Mouse (Mus musculus) midbrain, embryonic 14.5 days (tissue): ENCODE measurements around the gene Fgf12. TPM values are rescaled to one million over a fixed set of nuclear protein-coding genes. Genes with fewer than 3 reads are reported as not detected.

Source experiments
- ATAC-seq: fragments of 200-750 bp; cut with Nextera tagmentation; 2 replicates; pipeline ENCODE4 v1.8.0; 2017; ENCODE audit warnings: moderate number of reproducible peaks, moderate library complexity; ENCODE audit not compliant: low FRiP score, low TSS enrichment
- DNase-seq: peaks from one replicate; pipeline ENCODE4 v3.0.0-alpha.2; 2015
- H3K27ac ChIP-seq: fragments of 300-500 bp; sonication (generic); replicated peaks from 2 replicates; pipeline ENCODE4 v1.5.1; 2014; ENCODE audit warnings: mild to moderate bottlenecking, low read depth, low read length, moderate library complexity
- H3K27me3 ChIP-seq: fragments of 300-500 bp; sonication (generic); 2 replicates; pipeline ENCODE4 v1.6.1; 2014; ENCODE audit warnings: low read length, control low read depth, mixed read lengths; ENCODE audit not compliant: control insufficient read depth, insufficient read depth
- H3K36me3 ChIP-seq: fragments of 300-500 bp; sonication (generic); 2 replicates; pipeline ENCODE4 v1.6.1; 2014; ENCODE audit warnings: low read length, control low read depth; ENCODE audit not compliant: control insufficient read depth, insufficient read depth
- H3K4me1 ChIP-seq: fragments of 300-500 bp; sonication (generic); 2 replicates; pipeline ENCODE4 v1.6.1; 2014; ENCODE audit warnings: mild to moderate bottlenecking, antibody characterized with exemption, low read length, control low read depth; ENCODE audit not compliant: control insufficient read depth, insufficient read depth
- H3K4me2 ChIP-seq: fragments of 300-500 bp; sonication (generic); 2 replicates; pipeline ENCODE4 v1.6.1; 2014; ENCODE audit warnings: mild to moderate bottlenecking, low read length, moderate library complexity
- H3K4me3 ChIP-seq: fragments of 300-500 bp; sonication (generic); replicated peaks from 2 replicates; pipeline ENCODE4 v1.5.1; 2014; ENCODE audit warnings: low read depth, low read length
- H3K9ac ChIP-seq: fragments of 300-500 bp; sonication (generic); replicated peaks from 2 replicates; pipeline ENCODE4 v1.6.1; 2014; ENCODE audit warnings: mild to moderate bottlenecking, low read length, moderate library complexity
- H3K9me3 ChIP-seq: fragments of 300-500 bp; sonication (generic); 2 replicates; pipeline ENCODE4 v1.6.1; 2016; ENCODE audit warnings: low read length, control low read depth, mixed read lengths; ENCODE audit not compliant: control insufficient read depth
- WGBS: fragments of 180-500 bp; shearing (Covaris S2); extraction: QIAGEN DNeasy Blood & Tissue Kit; methylation state at CpG from one replicate; pipeline ENCODE4 v1.1.7; 2014; 5-methylcytosine and 5-hydroxymethylcytosine counted together
- microRNA counts: library from miRNA; unstranded; fragments of <30 nt; microRNA quantifications from one replicate; lab custom pipeline; 2016
- microRNA-seq: library from miRNA; unstranded; fragments of <30 nt; microRNA quantifications from one replicate; pipeline ENCODE4, GENCODE M21; 2016
- polyA plus RNA-seq: library from polyadenylated mRNA; unstranded; fragments of >200 nt; fragmentation: Nextera tagmentation; extraction: Ambion mirVana; gene quantifications from 2 replicates; pipeline ENCODE4 v1.2.1, GENCODE M21; 2014

The Fgf12 gene
- polyA plus RNA-seq, 1 experiment from 2014 or later: 32.1 TPM

DNA sequence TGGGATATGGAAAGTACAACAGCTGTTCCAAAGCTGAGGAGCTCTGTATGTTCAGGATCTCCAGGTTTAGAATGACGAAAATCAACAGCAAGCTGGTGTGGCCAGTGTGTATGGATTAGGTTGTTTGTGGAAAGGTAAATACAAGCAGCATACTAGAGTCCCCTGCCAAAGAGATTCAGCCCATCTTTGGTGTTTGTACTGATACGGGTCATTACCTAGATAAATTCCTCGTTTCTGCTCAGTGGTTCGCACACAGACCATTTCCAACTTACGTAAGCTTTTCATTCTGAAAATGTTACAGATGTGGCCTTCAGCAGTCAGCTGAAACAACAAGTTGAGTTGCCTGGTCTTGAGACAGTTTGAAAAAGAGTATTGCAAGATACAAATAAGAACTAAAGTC lies 536.9 kb downstream of the Fgf12 start:
- no peaks in the 10 kb centered on the region for H3K4me1 ChIP-seq
- ATAC-seq (no peak), DNase-seq (no peak)
- H3K9me3 ChIP-seq: no peaks in the 10 kb centered on the region
- no peak overlapping the region for H3K4me3 ChIP-seq
- WGBS: 86% methylated on average over 5 of the region's 5 CpGs
- no peak overlapping the region for H3K9ac ChIP-seq
- no peaks in the 10 kb centered on the region for H3K36me3 ChIP-seq
- H3K27me3 ChIP-seq: no peaks in the 10 kb centered on the region
- H3K4me2 ChIP-seq: no peak overlapping the region
- no peak overlapping the region for H3K27ac ChIP-seq

DNA sequence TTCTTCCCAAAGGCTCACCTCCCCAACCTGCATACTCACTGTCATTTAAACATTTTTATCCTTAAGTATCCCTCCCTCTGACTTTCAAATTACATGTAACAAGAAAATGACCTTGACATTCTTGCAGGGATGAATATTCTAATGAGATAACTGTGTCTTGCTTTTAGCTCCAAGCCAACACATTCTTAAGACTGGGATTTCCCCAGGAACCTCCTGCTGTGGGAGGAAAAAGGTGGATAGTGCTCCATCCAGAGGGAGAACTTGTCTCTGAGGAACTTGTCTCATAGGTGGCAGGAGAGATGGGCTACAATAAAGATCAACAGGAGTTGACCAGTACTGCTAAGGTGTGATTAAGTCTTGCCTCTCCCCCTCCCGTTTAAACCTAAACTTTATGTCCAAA lies 540.5 kb downstream of the Fgf12 start:
- Histone ChIP-seq H3K4me2 (no peak overlapping the region), H3K9me3 (no peaks in the 10 kb centered on the region), H3K4me1 (no peaks in the 10 kb centered on the region), H3K4me3 (no peak overlapping the region), H3K27ac (no peak overlapping the region), H3K36me3 (no peaks in the 10 kb centered on the region), H3K27me3 (no peaks in the 10 kb centered on the region), H3K9ac (no peak overlapping the region)
- ATAC-seq (no peak), DNase-seq (no peak)
- WGBS: 74% methylated on average over 1 of the region's 1 CpGs

DNA sequence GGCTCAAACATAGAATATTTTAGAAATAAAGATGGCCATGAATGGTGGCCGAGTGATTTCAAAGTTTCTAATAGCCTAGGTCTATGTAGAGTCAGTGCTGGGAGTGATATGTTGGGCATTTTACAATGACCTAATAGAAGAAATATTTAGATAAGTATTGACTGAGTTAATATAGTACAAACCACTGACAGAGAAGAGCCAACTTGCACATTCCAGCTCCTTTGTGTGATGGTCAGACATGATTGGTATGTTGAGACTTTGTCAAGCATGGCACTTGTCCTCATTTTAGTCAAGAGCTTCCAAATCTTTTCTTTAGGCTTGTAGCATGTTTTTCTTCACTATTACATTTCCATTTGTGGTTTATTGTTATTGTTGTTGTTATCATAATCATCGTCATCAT lies 596.4 kb downstream of the Fgf12 start:
- DNase-seq: no peak
- Histone ChIP-seq H3K27ac (no peak overlapping the region), H3K4me2 (no peak overlapping the region), H3K9me3 (no peaks in the 10 kb centered on the region), H3K27me3 (no peaks in the 10 kb centered on the region), H3K36me3 (no peaks in the 10 kb centered on the region), H3K4me3 (no peak overlapping the region), H3K4me1 (no peaks in the 10 kb centered on the region), H3K9ac (no peak overlapping the region)
- WGBS: 96% methylated on average over 2 of the region's 2 CpGs
- no peak for ATAC-seq

GRCm38 (mm10) chr16:28140972-28141371 lies 611.9 kb downstream of the Fgf12 start:
- DNase-seq (peak; percentile 23), ATAC-seq (no peak)
- WGBS: 78% methylated on average over 3 of the region's 3 CpGs
- Histone ChIP-seq H3K4me1 (no peaks in the 10 kb centered on the region), H3K4me3 (no peak overlapping the region), H3K4me2 (no peak overlapping the region), H3K27ac (no peak overlapping the region), H3K9ac (no peak overlapping the region), H3K9me3 (no peaks in the 10 kb centered on the region), H3K27me3 (no peaks in the 10 kb centered on the region), H3K36me3 (no peaks in the 10 kb centered on the region)

GRCm38 (mm10) chr16:28127006-28127405 lies 625.9 kb downstream of the Fgf12 start:
- 79% methylated on average over 2 of the region's 2 CpGs for WGBS

More at GRCm38 (mm10) chr16:28127006-28127405, 625.9 kb downstream of the Fgf12 start:
- ATAC-seq: no peak
- Histone ChIP-seq H3K9me3 (no peaks in the 10 kb centered on the region), H3K4me3 (no peak overlapping the region), H3K27ac (no peak overlapping the region), H3K36me3 (no peaks in the 10 kb centered on the region), H3K4me1 (no peaks in the 10 kb centered on the region), H3K27me3 (no peaks in the 10 kb centered on the region), H3K4me2 (no peak overlapping the region), H3K9ac (no peak overlapping the region)
- no peak for DNase-seq

MicroRNA genes within 50 kb of the gene (microRNA counts, 519-probe panel; counts per million panel counts)
- microRNA mmu-miR-690 (lab: Ali Mortazavi, UCI): not detected

Small RNAs within 50 kb of the gene (microRNA-seq; reads per million reads assigned to microRNA genes)
- not detected for gene Mir690

Other genes starting within 250 kb of the Fgf12 start
- 18.0 TPM in 2 replicates for gene Mb21d2, start 176.6 kb upstream of the Fgf12 start, polyA plus RNA-seq